Mouse (Mus musculus) limb, embryonic 15.5 days (tissue): ENCODE data around the gene Cdh6. TPM values are rescaled to one million over a fixed set of nuclear protein-coding genes. Genes with fewer than 3 reads are reported as not detected.

Experiments used
- ATAC-seq: fragments of 200-750 bp; cut with Nextera tagmentation; 2 replicates; pipeline ENCODE4 v1.8.0; 2017; ENCODE audit warnings: low read depth, moderate TSS enrichment; ENCODE audit not compliant: insufficient number of reproducible peaks, low FRiP score, low TSS enrichment
- H3K27ac ChIP-seq: fragments of 300-500 bp; sonication (generic); 2 replicates; pipeline ENCODE4 v1.5.1; 2015; ENCODE audit warnings: moderate library complexity, mild to moderate bottlenecking, inconsistent platforms
- H3K27me3 ChIP-seq: fragments of 300-500 bp; sonication (generic); 2 replicates; pipeline ENCODE4 v1.6.1; 2015; ENCODE audit warnings: inconsistent platforms
- H3K36me3 ChIP-seq: fragments of 300-500 bp; sonication (generic); 2 replicates; pipeline ENCODE4 v1.6.1; 2015; ENCODE audit warnings: inconsistent platforms
- H3K4me1 ChIP-seq: fragments of 300-500 bp; sonication (generic); 2 replicates; pipeline ENCODE4 v1.6.1; 2015; ENCODE audit warnings: inconsistent platforms
- H3K4me2 ChIP-seq: fragments of 300-500 bp; sonication (generic); 2 replicates; pipeline ENCODE4 v1.6.1; 2015; ENCODE audit warnings: mild to moderate bottlenecking, inconsistent platforms
- H3K4me3 ChIP-seq: fragments of 300-500 bp; sonication (generic); 2 replicates; pipeline ENCODE4 v1.5.1; 2015; ENCODE audit warnings: mild to moderate bottlenecking, inconsistent platforms
- H3K9ac ChIP-seq: fragments of 300-500 bp; sonication (generic); 2 replicates; pipeline ENCODE4 v1.6.1; 2015; ENCODE audit warnings: inconsistent platforms
- H3K9me3 ChIP-seq: fragments of 300-500 bp; sonication (generic); 2 replicates; pipeline ENCODE4 v1.6.1; 2016; ENCODE audit warnings: inconsistent platforms
- WGBS: fragments of 180-500 bp; shearing (Covaris S2); methylation state at CpG from one replicate; pipeline ENCODE4 v1.1.7; 2015; 5-methylcytosine and 5-hydroxymethylcytosine counted together
- polyA plus RNA-seq: library from polyadenylated mRNA; unstranded; fragments of >200 nt; fragmentation: Nextera tagmentation; extraction: Ambion mirVana; gene quantifications from 2 replicates; pipeline ENCODE4 v1.2.1, GENCODE M21; 2015

Cdh6 gene
- polyA plus RNA-seq, 1 experiment from 2014 or later, result 13.3 TPM

DNA sequence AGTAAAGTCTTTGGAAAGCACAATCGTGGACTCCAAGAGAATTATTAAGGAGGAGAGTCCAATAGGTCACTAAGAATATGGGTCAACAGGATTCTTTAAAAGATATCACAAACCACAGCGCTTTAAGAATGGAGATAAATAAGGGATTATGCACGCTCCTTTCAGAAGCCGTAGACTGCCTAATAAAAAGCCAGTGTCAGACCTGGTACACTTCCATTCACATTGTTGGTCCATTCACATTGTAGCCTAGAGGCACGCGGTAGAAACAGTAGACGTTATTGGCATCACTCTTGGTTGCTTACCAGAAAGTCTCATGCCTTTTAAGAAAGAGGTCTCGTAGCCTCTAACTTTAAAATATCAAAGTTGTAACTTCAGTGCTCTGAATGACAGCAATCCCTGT, 8.0 kb upstream of the Cdh6 start:
- H3K27me3 ChIP-seq, result no peaks in the 10 kb centered on the region
- no peaks in the 10 kb centered on the region for H3K4me1 ChIP-seq
- no peaks in the 10 kb centered on the region for H3K9me3 ChIP-seq
- no peak for ATAC-seq
- H3K4me3 ChIP-seq, result no peak overlapping the region
- no peak overlapping the region for H3K4me2 ChIP-seq
- H3K9ac ChIP-seq, result no peak overlapping the region
- WGBS, result 83% methylated on average over 8 of the region's 8 CpGs
- H3K36me3 ChIP-seq, result no peaks in the 10 kb centered on the region
- no peak overlapping the region for H3K27ac ChIP-seq

DNA sequence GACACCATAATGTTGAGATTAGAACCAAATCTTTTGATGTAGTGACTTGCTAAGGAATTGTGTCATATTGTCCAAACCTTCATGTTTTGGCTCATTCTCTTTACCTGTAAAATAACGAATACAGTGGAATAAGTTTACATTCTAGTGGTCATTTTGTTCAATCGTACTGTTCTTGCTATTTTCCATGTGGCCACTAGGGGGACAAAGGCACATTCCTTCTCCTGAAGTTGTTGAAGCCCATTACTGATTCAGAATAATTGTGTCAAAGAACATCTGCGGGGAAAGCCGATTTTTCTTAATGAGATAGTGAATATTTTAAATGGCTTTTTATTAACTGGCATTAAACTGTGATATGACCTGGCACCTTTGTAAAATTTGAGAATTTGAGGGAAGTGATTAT, 7.5 kb upstream of the Cdh6 start:
- no peak overlapping the region for H3K9ac ChIP-seq
- no peaks in the 10 kb centered on the region; the same call in 1 of the 2 replicates for H3K4me1 ChIP-seq
- WGBS, result 40% methylated on average over 4 of the region's 4 CpGs

DNA sequence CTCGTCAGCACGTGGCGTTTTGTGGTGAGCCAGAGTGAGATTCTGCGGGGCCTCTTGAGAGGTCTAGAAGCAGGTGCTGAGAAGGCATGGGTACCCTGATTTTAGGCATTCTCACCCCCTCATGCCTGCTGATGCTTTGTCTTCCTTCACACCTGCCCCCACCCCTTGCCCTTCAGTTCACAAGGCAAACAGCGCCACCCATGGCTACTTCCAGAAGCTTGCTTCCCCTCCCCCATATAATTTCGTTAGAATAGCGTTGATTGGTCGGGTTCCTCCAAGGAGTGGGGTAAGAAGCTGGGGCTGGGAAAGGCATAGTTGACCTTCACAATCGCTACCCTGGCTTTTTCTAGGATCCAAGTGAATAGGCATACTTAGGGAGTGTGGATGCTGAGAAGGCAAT, 2.5 kb upstream of the Cdh6 start:
- H3K36me3 ChIP-seq, result no peaks in the 10 kb centered on the region
- peaks cover 6% of the 10 kb centered on the region for H3K27me3 ChIP-seq
- H3K9me3 ChIP-seq, result no peaks in the 10 kb centered on the region
- peaks cover 16% of the 10 kb centered on the region for H3K4me1 ChIP-seq
- no peak overlapping the region for H3K9ac ChIP-seq
- H3K4me2 ChIP-seq, result no peak overlapping the region
- 18% methylated on average over 9 of the region's 9 CpGs for WGBS
- H3K4me3 ChIP-seq, result no peak overlapping the region
- no peak for ATAC-seq
- no peak overlapping the region for H3K27ac ChIP-seq

More for the DNA sequence above, 7.5 kb upstream of the Cdh6 start:
- no peak overlapping the region for H3K4me3 ChIP-seq
- H3K27ac ChIP-seq, result no peak overlapping the region
- no peaks in the 10 kb centered on the region for H3K9me3 ChIP-seq
- no peak for ATAC-seq
- H3K27me3 ChIP-seq, result peaks cover under 1% of the 10 kb centered on the region
- no peak overlapping the region for H3K4me2 ChIP-seq
- no peaks in the 10 kb centered on the region for H3K36me3 ChIP-seq

DNA sequence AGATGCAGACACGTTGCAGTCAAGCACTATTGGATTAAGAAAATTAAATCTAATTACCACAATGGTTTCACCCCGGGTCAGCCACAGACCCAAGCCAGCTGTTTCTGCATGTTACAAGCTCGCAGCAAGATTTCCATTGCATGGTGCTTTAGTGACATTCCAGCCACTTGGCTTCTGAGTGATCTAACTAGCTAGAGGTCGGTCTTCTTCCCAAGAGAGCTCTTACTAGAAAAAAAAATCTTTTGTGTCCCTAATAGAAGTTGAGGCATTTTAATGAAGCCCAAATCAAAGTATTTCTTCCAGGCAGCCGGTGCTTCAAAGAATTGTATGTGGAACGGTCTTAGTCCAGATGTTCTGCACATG, 1.1 kb upstream of the Cdh6 start:
- Histone ChIP-seq H3K9ac (no peak overlapping the region), H3K9me3 (no peaks in the 10 kb centered on the region), H3K27me3 (peaks cover 6% of the 10 kb centered on the region), H3K4me1 (peaks cover 16% of the 10 kb centered on the region), H3K4me3 (no peak overlapping the region; the same call in 1 of the 2 replicates), H3K27ac (no peak overlapping the region), H3K4me2 (peak overlapping the region; percentile 87), H3K36me3 (no peaks in the 10 kb centered on the region)
- ATAC-seq, result no peak
- 8% methylated on average over 6 of the region's 6 CpGs for WGBS

DNA sequence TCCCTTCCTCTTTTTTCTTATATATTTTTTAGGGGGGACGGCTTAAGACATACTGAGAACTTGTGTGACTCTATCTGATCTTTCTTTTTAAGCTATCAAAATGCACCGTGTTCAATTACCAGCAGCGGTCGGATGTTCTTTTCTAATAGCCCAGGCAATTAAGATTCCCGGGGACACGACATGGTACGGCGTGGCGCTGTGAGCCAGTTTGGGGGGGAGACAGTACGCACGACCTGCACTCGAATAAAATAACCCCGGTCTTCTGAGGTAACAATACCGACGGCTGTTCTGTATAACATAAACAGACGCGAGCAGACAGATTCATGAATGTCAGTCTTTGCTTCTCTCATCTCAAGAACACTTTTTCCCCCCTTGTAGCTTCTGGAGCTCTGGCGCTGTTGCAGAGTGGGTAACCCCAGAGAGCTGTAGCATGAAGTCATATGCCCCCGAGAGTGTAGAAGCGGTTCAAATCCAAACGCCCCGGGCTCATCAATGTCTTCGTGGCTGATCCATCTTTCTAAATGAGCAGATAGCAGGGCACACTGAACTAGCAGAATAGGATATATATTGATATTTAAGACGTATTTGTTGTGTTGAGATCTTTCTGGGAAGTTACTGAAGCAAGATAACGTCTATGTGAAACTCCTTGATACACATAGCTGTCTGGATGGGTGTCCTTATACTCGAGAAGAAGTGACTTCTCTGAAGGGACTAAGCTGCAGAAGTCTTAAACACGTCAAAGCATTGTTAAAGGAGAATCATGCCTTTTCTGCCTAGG, 554 bp upstream of the Cdh6 start:
- Histone ChIP-seq H3K4me3 (peak overlapping the region; percentile 59), H3K9ac (no peak overlapping the region), H3K27me3 (peaks cover 6% of the 10 kb centered on the region), H3K4me2 (peak overlapping the region; percentile 87), H3K4me1 (peaks cover 16% of the 10 kb centered on the region), H3K9me3 (no peaks in the 10 kb centered on the region), H3K27ac (peak overlapping the region; percentile 84; the same call in 1 of the 2 replicates), H3K36me3 (no peaks in the 10 kb centered on the region)
- no peak; the same call in 1 of the 2 replicates for ATAC-seq
- WGBS, result 1% methylated on average over 27 of the region's 27 CpGs

DNA sequence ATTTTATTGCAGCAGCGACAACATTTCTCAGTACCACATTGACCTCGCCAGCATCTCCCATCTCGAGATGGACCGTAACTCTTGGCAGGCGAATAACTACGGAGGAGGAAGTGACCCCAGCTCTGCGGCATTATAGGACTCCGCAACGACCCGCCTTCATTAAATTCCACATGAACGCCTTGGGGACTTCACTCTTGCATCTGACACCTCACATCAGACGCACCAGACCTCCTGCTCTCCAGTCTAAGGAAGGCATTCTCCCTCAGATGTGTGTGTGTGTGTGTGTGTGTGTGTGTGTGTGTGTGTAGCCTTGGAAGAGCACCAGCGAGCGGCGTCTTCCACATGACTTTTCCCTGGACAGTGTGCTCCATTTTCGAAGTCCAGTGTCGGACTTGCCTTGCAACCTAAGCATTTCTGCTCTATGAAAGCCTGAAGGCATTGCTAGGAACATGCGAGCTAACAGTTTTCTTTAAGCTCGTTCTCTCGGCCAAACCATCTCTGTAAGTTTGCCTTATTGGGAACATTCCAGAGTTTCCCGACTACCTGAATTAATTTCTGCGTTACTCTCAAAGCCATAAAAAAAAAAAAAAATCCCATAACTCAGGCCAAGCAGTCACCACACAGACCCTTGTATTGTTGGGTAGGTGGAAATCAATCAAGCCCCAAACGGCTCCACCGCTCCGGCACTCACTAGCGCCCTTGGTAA, 957 bp downstream of the Cdh6 start:
- peak overlapping the region; percentile 84 for H3K27ac ChIP-seq
- H3K4me1 ChIP-seq, result peaks cover 16% of the 10 kb centered on the region
- H3K9me3 ChIP-seq, result no peaks in the 10 kb centered on the region
- no peaks in the 10 kb centered on the region for H3K36me3 ChIP-seq
- peaks cover 6% of the 10 kb centered on the region for H3K27me3 ChIP-seq
- ATAC-seq, result no peak
- peak overlapping the region; percentile 47 for H3K9ac ChIP-seq
- peak overlapping the region; percentile 59 for H3K4me3 ChIP-seq
- under 1% methylated on average over 26 of the region's 26 CpGs for WGBS
- peak overlapping the region; percentile 87 for H3K4me2 ChIP-seq

DNA sequence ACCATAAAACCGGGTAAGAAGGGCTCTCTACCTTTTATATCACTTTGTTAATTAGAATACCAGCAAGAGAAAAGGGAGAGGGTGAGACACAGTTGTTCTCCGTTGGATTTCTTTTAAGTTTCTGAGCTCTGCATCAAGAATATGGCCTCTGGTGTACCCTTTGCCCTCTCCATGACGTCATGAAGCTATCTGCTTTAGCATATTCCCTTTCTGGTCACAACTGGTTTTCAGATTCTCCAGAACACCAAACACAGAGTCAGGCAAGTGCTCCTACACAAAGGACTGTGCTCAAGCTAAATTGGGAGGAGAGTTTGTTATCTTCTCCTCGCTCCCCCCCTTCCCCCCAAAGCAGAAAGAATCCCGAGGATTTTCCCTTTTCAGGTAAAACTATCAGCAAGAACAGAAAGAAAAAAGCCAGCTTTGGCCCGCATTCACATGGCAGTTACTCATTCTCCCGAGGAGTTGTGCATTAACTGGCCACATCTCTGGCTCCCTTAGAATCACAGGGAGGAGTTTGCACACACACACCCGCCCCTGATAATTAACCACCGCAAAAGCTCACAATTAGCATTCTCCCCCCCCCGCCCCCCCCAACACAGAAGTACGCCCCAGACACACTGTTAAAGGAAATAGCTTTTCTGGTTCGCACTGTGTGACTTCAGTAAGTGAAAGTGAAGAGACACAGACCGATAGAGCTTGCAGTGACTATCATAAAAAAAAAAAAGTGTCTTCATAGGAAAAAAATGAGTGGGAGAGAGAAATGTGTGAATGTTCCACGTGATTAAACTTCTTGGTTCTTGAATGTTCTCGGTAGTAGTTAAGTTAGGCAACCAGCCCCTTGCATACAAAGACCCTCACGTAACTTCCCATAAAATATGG, 1.8 kb downstream of the Cdh6 start:
- Histone ChIP-seq H3K4me3 (peak overlapping the region; percentile 59), H3K9me3 (no peaks in the 10 kb centered on the region), H3K9ac (no peak overlapping the region), H3K4me2 (peak overlapping the region; percentile 87), H3K27me3 (peaks cover 6% of the 10 kb centered on the region), H3K36me3 (no peaks in the 10 kb centered on the region), H3K4me1 (peaks cover 16% of the 10 kb centered on the region), H3K27ac (no peak overlapping the region)
- WGBS, result 7% methylated on average over 16 of the region's 16 CpGs
- ATAC-seq, result no peak

DNA sequence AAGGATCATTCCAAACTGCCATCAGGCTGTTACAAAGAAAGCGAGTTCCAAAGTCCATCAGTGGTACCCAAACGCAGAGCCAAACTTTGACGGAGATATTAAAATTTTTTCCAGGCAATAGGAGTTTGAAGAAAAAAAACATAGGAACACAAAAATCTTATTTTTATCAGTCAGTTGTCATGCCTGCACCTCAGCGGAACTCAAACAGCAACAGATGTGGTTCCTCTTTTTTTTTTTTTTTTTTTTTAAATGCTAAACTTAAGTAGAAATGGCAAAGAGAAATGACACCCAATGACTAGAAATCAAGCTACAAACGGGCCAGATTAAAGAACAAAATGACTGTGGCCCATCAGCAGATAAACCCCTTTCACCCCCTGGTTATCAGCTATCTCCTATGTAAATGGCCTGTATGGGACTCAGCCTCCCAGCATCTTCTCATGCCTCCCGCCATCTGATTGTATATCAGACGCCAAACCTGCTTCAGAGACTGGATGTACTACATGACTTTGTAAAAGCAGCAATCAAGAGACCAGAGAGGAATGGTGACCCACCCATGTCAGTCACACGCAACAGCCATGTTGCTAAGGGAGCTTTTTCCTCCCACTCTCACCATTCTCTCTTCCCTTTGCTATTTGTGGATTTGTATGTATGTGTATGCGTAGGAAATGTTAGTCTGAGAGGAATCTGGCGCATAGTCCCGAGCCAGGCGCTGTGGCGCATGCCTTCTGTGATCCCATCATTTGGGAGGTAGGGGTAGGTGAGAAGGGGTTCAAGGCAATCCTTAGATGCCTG, 8.2 kb downstream of the Cdh6 start:
- H3K36me3 ChIP-seq, result no peaks in the 10 kb centered on the region
- WGBS, result 91% methylated on average over 13 of the region's 13 CpGs
- no peak overlapping the region for H3K9ac ChIP-seq
- H3K9me3 ChIP-seq, result no peaks in the 10 kb centered on the region
- no peak overlapping the region for H3K27ac ChIP-seq
- H3K4me1 ChIP-seq, result no peaks in the 10 kb centered on the region
- ATAC-seq, result no peak
- no peaks in the 10 kb centered on the region for H3K27me3 ChIP-seq
- H3K4me2 ChIP-seq, result no peak overlapping the region
- H3K4me3 ChIP-seq, result no peak overlapping the region

DNA sequence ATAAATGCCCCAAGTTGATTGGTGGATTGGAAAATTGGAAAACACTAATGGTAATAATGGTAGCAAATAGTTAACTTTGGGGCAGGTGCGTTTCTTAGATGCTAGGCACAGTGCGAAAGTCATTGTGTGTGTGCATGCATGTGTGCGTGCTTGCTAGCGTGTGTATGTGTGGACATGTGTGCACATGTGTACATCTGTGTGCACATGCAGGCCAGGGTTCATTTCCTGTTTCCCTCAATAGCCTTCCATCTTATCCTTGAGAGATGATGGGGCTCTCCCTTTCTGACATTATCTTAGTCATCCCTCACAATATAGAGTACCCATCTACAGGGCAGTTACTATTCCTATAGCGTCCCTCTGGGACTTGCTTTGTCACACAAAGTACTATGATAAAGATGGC, 17.7 kb downstream of the Cdh6 start:
- no peaks in the 10 kb centered on the region for H3K4me1 ChIP-seq
- H3K27ac ChIP-seq, result no peak overlapping the region
- no peaks in the 10 kb centered on the region for H3K27me3 ChIP-seq
- no peak overlapping the region for H3K4me3 ChIP-seq
- ATAC-seq, result no peak
- H3K9ac ChIP-seq, result no peak overlapping the region
- no peaks in the 10 kb centered on the region for H3K9me3 ChIP-seq
- no peak overlapping the region for H3K4me2 ChIP-seq
- no peaks in the 10 kb centered on the region for H3K36me3 ChIP-seq
- 90% methylated on average over 5 of the region's 5 CpGs for WGBS

DNA sequence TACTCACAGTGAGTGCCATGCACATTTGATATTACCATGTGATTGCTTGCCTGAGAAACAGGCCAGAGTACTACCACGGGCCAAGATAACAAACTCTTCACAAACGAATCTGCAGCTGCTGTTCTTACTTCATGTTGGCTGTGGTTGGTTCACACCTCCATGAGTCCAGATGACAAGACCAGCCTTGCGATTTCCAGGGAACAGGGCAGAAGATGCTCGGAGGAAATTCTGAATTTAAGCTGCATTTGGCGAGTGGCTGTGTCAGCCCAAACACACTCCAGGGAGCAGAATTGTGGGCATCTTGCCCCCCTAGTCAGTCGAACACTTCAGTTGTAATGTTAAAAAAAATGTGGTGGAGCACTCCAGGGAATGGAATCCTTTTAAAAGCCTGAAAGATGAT, 18.1 kb downstream of the Cdh6 start:
- H3K27me3 ChIP-seq, result no peaks in the 10 kb centered on the region
- H3K4me3 ChIP-seq, result no peak overlapping the region
- no peaks in the 10 kb centered on the region for H3K4me1 ChIP-seq
- H3K4me2 ChIP-seq, result no peak overlapping the region
- no peak overlapping the region for H3K27ac ChIP-seq
- no peak overlapping the region for H3K9ac ChIP-seq
- 66% methylated on average over 6 of the region's 6 CpGs for WGBS
- no peaks in the 10 kb centered on the region for H3K9me3 ChIP-seq
- ATAC-seq, result no peak
- H3K36me3 ChIP-seq, result no peaks in the 10 kb centered on the region

DNA sequence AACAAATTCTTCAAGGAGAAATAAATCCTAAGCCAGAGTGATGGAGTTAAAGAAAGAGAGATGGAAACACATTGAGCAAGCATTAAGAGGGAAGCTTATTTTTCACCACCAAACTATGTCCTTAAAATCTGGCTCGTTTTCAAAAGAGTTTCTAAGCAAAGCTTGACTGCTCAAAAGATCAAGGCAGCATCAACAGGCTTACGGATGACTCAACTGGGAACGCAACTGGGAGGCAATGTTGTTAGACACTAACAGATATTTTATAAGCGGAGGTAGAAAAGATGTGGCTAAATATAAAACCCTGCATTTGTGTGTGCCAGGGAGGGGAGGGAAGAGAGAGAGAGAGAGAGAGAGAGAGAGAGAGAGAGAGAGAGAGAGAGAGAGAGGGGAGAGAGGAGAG, 31.5 kb downstream of the Cdh6 start:
- Histone ChIP-seq H3K27me3 (no peaks in the 10 kb centered on the region), H3K4me2 (no peak overlapping the region), H3K9ac (no peak overlapping the region), H3K36me3 (no peaks in the 10 kb centered on the region), H3K4me3 (no peak overlapping the region), H3K9me3 (no peaks in the 10 kb centered on the region), H3K4me1 (0 out of 2 replicates have a peak, but pooled peaks cover 3% of the 10 kb centered on the region), H3K27ac (no peak overlapping the region)
- no peak for ATAC-seq
- WGBS, result 55% methylated on average over 4 of the region's 4 CpGs
